Mouse (Mus musculus) spleen, adult 2 months (tissue): Measurements from ENCODE around the gene Ccdc154.

Source experiments
- CTCF ChIP-seq: fragments of 200-500 bp; IDR thresholded peaks from 2 replicates; pipeline ENCODE4 v1.5.1; 2011; ENCODE audit warnings: mild to moderate bottlenecking, inconsistent platforms; ENCODE audit not compliant: insufficient read depth, insufficient read length, insufficient replicate concordance; ENCODE audit errors: extremely low read depth
- POLR2A ChIP-seq: fragments of 200-500 bp; IDR thresholded peaks from 2 replicates; pipeline ENCODE4 v1.6.1; 2011; ENCODE audit warnings: low read depth, low read length, inconsistent platforms

- TF ChIP-seq CTCF, result no peak
- no peak for TF ChIP-seq POLR2A
Observed at GRCm38 (mm10) chr17:25163387-25163786, 1.1 kb downstream of the Ccdc154 start.
